Mouse (Mus musculus) forebrain, embryonic 16.5 days (tissue): ENCODE data around the gene Tango2. TPM values are rescaled to one million over a fixed set of nuclear protein-coding genes. Genes with fewer than 3 reads are reported as not detected.

Experiments
- ATAC-seq: fragments of 200-750 bp; cut with Nextera tagmentation; 2 replicates; pipeline ENCODE4 v1.8.0; 2017; ENCODE audit warnings: mild to moderate bottlenecking, moderate library complexity
- H3K27ac ChIP-seq: fragments of 300-500 bp; sonication (generic); 2 replicates; pipeline ENCODE4 v1.5.1; 2014; ENCODE audit warnings: low read length, control low read depth
- H3K27me3 ChIP-seq: fragments of 300-500 bp; sonication (generic); replicated peaks from 2 replicates; pipeline ENCODE4 v1.6.1; 2014; ENCODE audit warnings: low read length; ENCODE audit not compliant: control insufficient read depth, insufficient read depth
- H3K36me3 ChIP-seq: fragments of 300-500 bp; sonication (generic); 2 replicates; pipeline ENCODE4 v1.6.1; 2014; ENCODE audit not compliant: control insufficient read depth, insufficient read depth
- H3K4me1 ChIP-seq: fragments of 300-500 bp; sonication (generic); replicated peaks from 2 replicates; pipeline ENCODE4 v1.6.1; 2014; ENCODE audit warnings: low read length; ENCODE audit not compliant: control insufficient read depth, insufficient read depth
- H3K4me2 ChIP-seq: fragments of 300-500 bp; sonication (generic); 2 replicates; pipeline ENCODE4 v1.6.1; 2014; ENCODE audit warnings: mild to moderate bottlenecking, low read length, control low read depth
- H3K4me3 ChIP-seq: fragments of 300-500 bp; sonication (generic); replicated peaks from 2 replicates; pipeline ENCODE4 v1.5.1; 2014; ENCODE audit warnings: mild to moderate bottlenecking, low read length, control low read depth
- H3K9ac ChIP-seq: fragments of 300-500 bp; sonication (generic); replicated peaks from 2 replicates; pipeline ENCODE4 v1.6.1; 2014; ENCODE audit warnings: low read depth, low read length, control low read depth
- H3K9me3 ChIP-seq: fragments of 300-500 bp; sonication (generic); 2 replicates; pipeline ENCODE4 v1.6.1; 2016; ENCODE audit warnings: low read length; ENCODE audit not compliant: control insufficient read depth
- WGBS: fragments of 180-500 bp; shearing (Covaris S2); extraction: QIAGEN DNeasy Blood & Tissue Kit; methylation state at CpG from one replicate; pipeline ENCODE4 v1.1.7; 2014; 5-methylcytosine and 5-hydroxymethylcytosine counted together
- polyA plus RNA-seq: library from polyadenylated mRNA; unstranded; fragments of >200 nt; fragmentation: Nextera tagmentation; extraction: Ambion mirVana; gene quantifications from 2 replicates; pipeline ENCODE4 v1.2.1, GENCODE M21; 2015

The Tango2 gene
- polyA plus RNA-seq, 1 experiment from 2014 or later = 86.8 TPM

- Histone ChIP-seq H3K4me3 (no peak overlapping the region), H3K9me3 (no peaks in the 10 kb centered on the region), H3K27ac (no peak overlapping the region), H3K4me2 (no peak overlapping the region), H3K4me1 (peaks cover 71% of the 10 kb centered on the region), H3K27me3 (no peaks in the 10 kb centered on the region), H3K36me3 (no peaks in the 10 kb centered on the region), H3K9ac (no peak overlapping the region)
- no peak for ATAC-seq
- 23% methylated on average over 7 of the region's 7 CpGs for WGBS
Measured at GRCm38 (mm10) chr16:18384211-18384610, 36.3 kb upstream of the Tango2 start.

- Histone ChIP-seq H3K27ac (no peak overlapping the region), H3K9ac (no peak overlapping the region), H3K4me1 (peaks cover 73% of the 10 kb centered on the region), H3K4me2 (no peak overlapping the region), H3K4me3 (no peak overlapping the region), H3K36me3 (no peaks in the 10 kb centered on the region), H3K27me3 (no peaks in the 10 kb centered on the region), H3K9me3 (no peaks in the 10 kb centered on the region)
- 8% methylated on average over 3 of the region's 3 CpGs for WGBS
- no peak for ATAC-seq
Measured at GRCm38 (mm10) chr16:18383756-18384155, 35.9 kb upstream of the Tango2 start.

- WGBS = 70% methylated on average over 9 of the region's 9 CpGs
- H3K9ac ChIP-seq = no peak overlapping the region
Measured at GRCm38 (mm10) chr16:18383045-18383726, 35.3 kb upstream of the Tango2 start.

GRCm38 (mm10) chr16:18381621-18382258 is 33.8 kb upstream of the Tango2 start:
- no peak overlapping the region for H3K4me2 ChIP-seq
- no peak overlapping the region for H3K4me3 ChIP-seq
- 40% methylated on average over 6 of the region's 6 CpGs for WGBS
- peak overlapping the region; percentile 41 for H3K27ac ChIP-seq
- peak; percentile 72 for ATAC-seq
- no peak overlapping the region for H3K9ac ChIP-seq
- no peaks in the 10 kb centered on the region for H3K27me3 ChIP-seq
- no peaks in the 10 kb centered on the region for H3K9me3 ChIP-seq
- H3K4me1 ChIP-seq = peaks cover 58% of the 10 kb centered on the region
- no peaks in the 10 kb centered on the region for H3K36me3 ChIP-seq

More at GRCm38 (mm10) chr16:18383045-18383726, 35.3 kb upstream of the Tango2 start:
- Histone ChIP-seq H3K4me2 (no peak overlapping the region), H3K4me3 (no peak overlapping the region), H3K9me3 (no peaks in the 10 kb centered on the region), H3K27me3 (no peaks in the 10 kb centered on the region), H3K36me3 (no peaks in the 10 kb centered on the region), H3K4me1 (peaks cover 69% of the 10 kb centered on the region), H3K27ac (no peak overlapping the region; the same call in 1 of the 2 replicates)
- no peak for ATAC-seq

GRCm38 (mm10) chr16:18380495-18381063 is 32.7 kb upstream of the Tango2 start:
- no peak overlapping the region for H3K9ac ChIP-seq
- peak; percentile 66 for ATAC-seq
- H3K4me3 ChIP-seq = no peak overlapping the region
- no peaks in the 10 kb centered on the region for H3K27me3 ChIP-seq
- H3K36me3 ChIP-seq = no peaks in the 10 kb centered on the region
- no peak overlapping the region for H3K4me2 ChIP-seq
- peak overlapping the region; percentile 60 for H3K27ac ChIP-seq
- H3K4me1 ChIP-seq = peaks cover 58% of the 10 kb centered on the region
- no peaks in the 10 kb centered on the region for H3K9me3 ChIP-seq
- WGBS = 6% methylated on average over 6 of the region's 6 CpGs

GRCm38 (mm10) chr16:18379338-18380001 is 31.6 kb upstream of the Tango2 start:
- Histone ChIP-seq H3K4me2 (no peak overlapping the region), H3K9me3 (no peaks in the 10 kb centered on the region), H3K27me3 (no peaks in the 10 kb centered on the region), H3K36me3 (no peaks in the 10 kb centered on the region), H3K4me1 (peaks cover 55% of the 10 kb centered on the region), H3K27ac (0 out of 2 replicates have a peak overlapping the region, but pooled peaks have one; percentile 41), H3K9ac (no peak overlapping the region), H3K4me3 (no peak overlapping the region)
- 51% methylated on average over 8 of the region's 8 CpGs for WGBS
- ATAC-seq = 0 out of 2 replicates have a peak, but pooled peaks have one; percentile 6

GRCm38 (mm10) chr16:18378489-18378888 is 30.6 kb upstream of the Tango2 start:
- Histone ChIP-seq H3K27me3 (no peaks in the 10 kb centered on the region), H3K4me3 (no peak overlapping the region), H3K36me3 (no peaks in the 10 kb centered on the region), H3K4me2 (no peak overlapping the region), H3K9me3 (no peaks in the 10 kb centered on the region), H3K9ac (no peak overlapping the region), H3K27ac (no peak overlapping the region), H3K4me1 (peaks cover 45% of the 10 kb centered on the region)
- ATAC-seq = no peak
- WGBS = 54% methylated on average over 1 of the region's 1 CpGs

- no peak overlapping the region for H3K4me2 ChIP-seq
- H3K36me3 ChIP-seq = no peaks in the 10 kb centered on the region
- no peak for ATAC-seq
- H3K9ac ChIP-seq = no peak overlapping the region
- no peak overlapping the region for H3K27ac ChIP-seq
- WGBS = 31% methylated on average over 3 of the region's 3 CpGs
- H3K4me3 ChIP-seq = no peak overlapping the region
- no peaks in the 10 kb centered on the region for H3K27me3 ChIP-seq
- H3K4me1 ChIP-seq = peaks cover 34% of the 10 kb centered on the region
- H3K9me3 ChIP-seq = no peaks in the 10 kb centered on the region
Measured at GRCm38 (mm10) chr16:18377203-18377602, 29.3 kb upstream of the Tango2 start.

- Histone ChIP-seq H3K27ac (no peak overlapping the region), H3K9me3 (no peaks in the 10 kb centered on the region), H3K36me3 (no peaks in the 10 kb centered on the region), H3K4me2 (no peak overlapping the region), H3K4me3 (no peak overlapping the region), H3K27me3 (no peaks in the 10 kb centered on the region), H3K9ac (no peak overlapping the region), H3K4me1 (peaks cover 26% of the 10 kb centered on the region)
- ATAC-seq = no peak
- 89% methylated on average over 7 of the region's 7 CpGs for WGBS
Measured at GRCm38 (mm10) chr16:18376297-18376954, 28.5 kb upstream of the Tango2 start.
